Mouse (Mus musculus) stomach, postnatal 0 days (tissue): ENCODE measurements at regions not wholly inside any gene's neighbourhood (a gene's known extent, or its start where the extent isn't known, plus 50 kb on each side); places are given as distances from the start of the nearest gene placed in this dataset.

Experiments used
- CTCF ChIP-seq: IDR thresholded peaks from 2 replicates; pipeline ENCODE4 v1.5.1; 2016; ENCODE audit warnings: antibody characterized with exemption, low read depth, mild to moderate bottlenecking, moderate library complexity
- EP300 ChIP-seq: optimal IDR thresholded peaks from 2 replicates; pipeline ENCODE3; 2016; ENCODE audit warnings: antibody characterized with exemption

- TF ChIP-seq EP300 (no peak), CTCF (no peak)
These were observed 213.5 kb downstream of the Gm10260 start for GRCm38 (mm10) chr13:97546936-97547335.
